Mouse (Mus musculus): ENCODE results near the gene Xxylt1.

Xxylt1 gene

GRCm38 (mm10) chr16:31024221-31024620 is 57.0 kb downstream of the Xxylt1 start:
- no peak for DNase-seq (ENCODE audit: low spot score in 2 of 2)

- DNase-seq (ENCODE audit: low spot score in 2 of 2) = no peak
These were observed 57.4 kb downstream of the Xxylt1 start for GRCm38 (mm10) chr16:31023803-31024202.

- no peak for DNase-seq (ENCODE audit: low spot score in 2 of 2)
These were observed 58.9 kb downstream of the Xxylt1 start for GRCm38 (mm10) chr16:31022287-31022686.

- DNase-seq (ENCODE audit: low spot score in 2 of 2) = no peak
These were observed 61.7 kb downstream of the Xxylt1 start for GRCm38 (mm10) chr16:31019514-31019913.

- no peak for DNase-seq (ENCODE audit: low spot score in 2 of 2)
These were observed 63.4 kb downstream of the Xxylt1 start for GRCm38 (mm10) chr16:31017687-31018413.

GRCm38 (mm10) chr16:31016669-31017068 is 64.6 kb downstream of the Xxylt1 start:
- no peak for DNase-seq (ENCODE audit: low spot score in 2 of 2)

GRCm38 (mm10) chr16:31016169-31016568 is 65.1 kb downstream of the Xxylt1 start:
- no peak for DNase-seq (ENCODE audit: low spot score in 2 of 2)

- no peak for DNase-seq (ENCODE audit: low spot score in 2 of 2)
These were observed 66.0 kb downstream of the Xxylt1 start for GRCm38 (mm10) chr16:31015271-31015670.

- no peak for DNase-seq (ENCODE audit: low spot score in 2 of 2)
These were observed 69.0 kb downstream of the Xxylt1 start for GRCm38 (mm10) chr16:31012236-31012635.

- DNase-seq (ENCODE audit: low spot score in 2 of 2) = no peak
These were observed 70.8 kb downstream of the Xxylt1 start for GRCm38 (mm10) chr16:31010443-31010842.

GRCm38 (mm10) chr16:31008326-31008725 is 72.9 kb downstream of the Xxylt1 start:
- DNase-seq (ENCODE audit: low spot score in 2 of 2) = no peak

GRCm38 (mm10) chr16:31007582-31007981 is 73.7 kb downstream of the Xxylt1 start:
- no peak for DNase-seq (ENCODE audit: low spot score in 2 of 2)

- no peak for DNase-seq (ENCODE audit: low spot score in 2 of 2)
These were observed 75.5 kb downstream of the Xxylt1 start for GRCm38 (mm10) chr16:31005693-31006092.

GRCm38 (mm10) chr16:31004321-31004682 is 76.9 kb downstream of the Xxylt1 start:
- DNase-seq (ENCODE audit: low spot score in 2 of 2) = no peak

GRCm38 (mm10) chr16:31003592-31004320 is 77.5 kb downstream of the Xxylt1 start:
- peak in 1 of 2 experiments; percentile 32 for DNase-seq (ENCODE audit: low spot score in 2 of 2)

GRCm38 (mm10) chr16:31002926-31003325 is 78.3 kb downstream of the Xxylt1 start:
- no peak for DNase-seq (ENCODE audit: low spot score in 2 of 2)

- DNase-seq (ENCODE audit: low spot score in 2 of 2) = peak in 1 of 2 experiments; percentile 25
These were observed 79.1 kb downstream of the Xxylt1 start for GRCm38 (mm10) chr16:31002117-31002516.

GRCm38 (mm10) chr16:30998711-30999110 is 82.5 kb downstream of the Xxylt1 start:
- no peak for DNase-seq (ENCODE audit: low spot score in 2 of 2)

- no peak for DNase-seq (ENCODE audit: low spot score in 2 of 2)
These were observed 83.2 kb downstream of the Xxylt1 start for GRCm38 (mm10) chr16:30998048-30998447.

GRCm38 (mm10) chr16:30995446-30995845 is 85.8 kb downstream of the Xxylt1 start:
- no peak for DNase-seq (ENCODE audit: low spot score in 2 of 2)

GRCm38 (mm10) chr16:30994881-30995280 is 86.4 kb downstream of the Xxylt1 start:
- no peak for DNase-seq (ENCODE audit: low spot score in 2 of 2)

GRCm38 (mm10) chr16:30994296-30994695 is 86.9 kb downstream of the Xxylt1 start:
- DNase-seq (ENCODE audit: low spot score in 2 of 2) = no peak

GRCm38 (mm10) chr16:30992568-30992967 is 88.7 kb downstream of the Xxylt1 start:
- no peak for DNase-seq (ENCODE audit: low spot score in 2 of 2)

Measured in frontal cortex, postnatal 10 days (tissue).